Mouse (Mus musculus): ENCODE results near the gene Hist2h2be. TPM values are rescaled to one million over a fixed set of nuclear protein-coding genes. Genes with fewer than 3 reads are reported as not detected.

Gene Hist2h2be
- polyA plus RNA-seq, 1 experiment from 2014 or later: 7.2 TPM

DNA sequence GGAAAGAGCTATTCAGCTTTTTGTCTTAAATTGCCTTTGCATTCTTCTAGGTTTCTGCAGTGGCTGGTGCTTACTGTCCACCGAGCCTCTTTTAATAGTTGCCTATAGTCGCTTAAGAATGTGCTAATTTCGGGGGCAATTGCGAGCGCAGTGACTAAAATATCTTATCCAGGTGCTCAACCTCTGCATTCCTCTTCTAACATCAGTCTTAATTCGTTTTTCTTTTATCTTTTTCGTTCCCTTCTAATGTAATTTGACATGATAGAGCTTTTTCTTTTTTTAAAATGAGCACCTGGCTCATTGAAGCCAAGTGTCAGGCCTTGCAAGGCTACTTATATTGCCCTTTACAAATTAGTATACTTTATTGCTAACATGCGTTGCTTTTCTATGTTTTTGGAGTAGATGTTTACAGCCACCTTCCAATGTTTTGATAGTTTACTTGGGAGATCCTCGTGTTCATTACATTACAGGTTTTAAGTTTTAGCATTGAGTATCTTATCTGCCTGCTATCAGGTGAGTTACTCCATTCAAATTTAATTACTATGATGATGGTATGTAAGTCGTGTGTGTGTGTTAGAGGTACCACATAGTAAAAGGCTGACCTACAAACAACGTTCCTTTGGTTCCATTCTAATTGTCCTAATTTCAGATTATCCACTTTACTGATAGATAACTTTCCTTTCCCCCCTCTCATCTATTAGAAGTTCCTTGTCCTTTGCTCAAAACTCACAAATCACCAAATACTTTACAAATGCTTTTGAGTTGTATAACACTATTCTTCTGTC lies 26.6 kb downstream of the Hist2h2be start:
- Histone ChIP-seq H3K9ac (ENCODE audit: low read length) (peak overlapping the region; percentile 79), H3K4me1 (ENCODE audit: control insufficient read depth, insufficient read depth, low read length) (peaks cover 29% of the 10 kb centered on the region), H3K36me3 (ENCODE audit: control insufficient read depth, insufficient read depth, low read length) (no peaks in the 10 kb centered on the region), H3K27ac (replicated peaks; ENCODE audit: low read depth, low read length) (peak overlapping the region; percentile 75), H3K4me2 (ENCODE audit: low read depth, severe bottlenecking) (peak overlapping the region; percentile 40), H3K9me3 (ENCODE audit: control insufficient read depth, low read length) (no peaks in the 10 kb centered on the region), H3K27me3 (ENCODE audit: control insufficient read depth, insufficient read depth, low read length) (no peaks in the 10 kb centered on the region), H3K4me3 (ENCODE audit: low read depth, low read length) (peak overlapping the region; percentile 45)
- DNase-seq (ENCODE audit: low spot score) (peak; percentile 56), ATAC-seq (ENCODE audit: insufficient number of reproducible peaks, low FRiP score, low TSS enrichment, low read depth) (no peak)
- 2% methylated on average over 11 of the region's 11 CpGs for WGBS

DNA sequence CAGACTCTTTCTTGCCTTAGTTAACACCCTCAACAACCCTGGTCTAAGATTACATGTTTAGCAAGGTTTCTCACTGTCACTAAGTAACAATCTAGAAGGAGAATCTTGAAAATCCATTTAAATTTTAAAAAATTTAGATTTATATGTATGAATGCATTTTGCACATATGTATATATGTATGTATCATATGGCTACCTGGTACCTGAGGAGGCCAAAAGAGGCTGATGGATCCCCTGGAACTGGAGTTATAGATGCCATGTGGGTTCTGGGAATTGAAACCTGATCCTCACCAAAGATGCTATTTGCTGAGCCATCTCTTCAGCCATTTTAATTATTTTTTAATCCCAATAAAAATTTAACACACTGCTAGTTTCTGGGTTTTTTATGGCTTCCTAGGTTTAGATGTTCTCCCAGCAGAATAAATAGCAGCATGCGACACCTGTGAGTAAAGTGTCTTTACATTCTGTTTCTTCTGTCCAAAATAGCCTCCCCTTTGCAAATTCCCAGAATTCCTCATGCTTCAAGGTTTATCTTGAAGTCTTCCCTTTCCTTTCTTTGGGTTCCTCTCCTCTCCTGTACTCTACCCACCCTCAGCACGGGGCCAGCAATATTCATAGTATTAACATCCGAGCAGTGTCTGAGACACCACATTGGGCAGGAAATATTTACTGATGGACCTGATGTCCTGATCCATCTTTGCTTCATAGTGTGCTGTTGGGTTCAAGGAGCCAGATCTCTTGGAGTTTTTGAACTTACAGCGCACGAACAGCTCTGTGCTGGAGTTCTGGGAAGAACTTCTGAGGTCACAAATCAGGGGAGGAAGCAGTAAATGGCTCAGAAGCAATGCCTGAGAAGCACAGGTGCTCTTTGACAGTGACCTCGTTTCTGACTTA lies 27.5 kb downstream of the Hist2h2be start:
- DNase-seq (ENCODE audit: low spot score): no peak
- Histone ChIP-seq H3K27ac (replicated peaks; ENCODE audit: low read depth, low read length) (peak overlapping the region; percentile 10; the same call in 1 of the 2 replicates), H3K4me1 (ENCODE audit: control insufficient read depth, insufficient read depth, low read length) (peaks cover 25% of the 10 kb centered on the region)

DNA sequence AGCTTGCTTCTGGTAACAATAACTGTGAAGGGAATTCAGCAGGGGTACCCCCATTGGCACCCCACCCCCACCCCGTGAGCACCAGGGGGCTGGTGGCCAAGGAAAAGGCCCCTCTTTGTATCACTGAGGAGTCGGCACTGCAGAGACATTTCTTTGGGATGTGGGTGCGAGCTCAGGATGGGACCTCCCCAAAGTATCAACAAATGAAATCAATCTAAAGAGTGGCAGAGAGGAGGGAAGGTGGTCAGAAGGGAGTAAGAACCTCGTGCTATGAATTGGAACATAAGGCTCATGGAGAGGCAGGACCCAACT lies 28.1 kb downstream of the Hist2h2be start:
- Histone ChIP-seq H3K27me3 (ENCODE audit: control insufficient read depth, insufficient read depth, low read length) (no peaks in the 10 kb centered on the region), H3K4me3 (ENCODE audit: low read depth, low read length) (0 out of 2 replicates have a peak overlapping the region, but pooled peaks have one; percentile 0), H3K4me2 (ENCODE audit: low read depth, severe bottlenecking) (peak overlapping the region; percentile 40; the same call in 1 of the 2 replicates), H3K9ac (ENCODE audit: low read length) (peak overlapping the region; percentile 18; the same call in 1 of the 2 replicates), H3K27ac (replicated peaks; ENCODE audit: low read depth, low read length) (peak overlapping the region; percentile 10; the same call in 1 of the 2 replicates), H3K4me1 (ENCODE audit: control insufficient read depth, insufficient read depth, low read length) (peaks cover 18% of the 10 kb centered on the region), H3K36me3 (ENCODE audit: control insufficient read depth, insufficient read depth, low read length) (no peaks in the 10 kb centered on the region), H3K9me3 (ENCODE audit: control insufficient read depth, low read length) (no peaks in the 10 kb centered on the region)
- no peak for DNase-seq (ENCODE audit: low spot score)
- WGBS: 42% methylated on average over 4 of the region's 4 CpGs
- ATAC-seq (ENCODE audit: insufficient number of reproducible peaks, low FRiP score, low TSS enrichment, low read depth): no peak

More for the DNA sequence above, 27.5 kb downstream of the Hist2h2be start:
- H3K9ac ChIP-seq (ENCODE audit: low read length): peak overlapping the region; percentile 18; the same call in 1 of the 2 replicates
- peak overlapping the region; percentile 40; the same call in 1 of the 2 replicates for H3K4me2 ChIP-seq (ENCODE audit: low read depth, severe bottlenecking)
- WGBS: 41% methylated on average over 6 of the region's 6 CpGs
- no peaks in the 10 kb centered on the region for H3K36me3 ChIP-seq (ENCODE audit: control insufficient read depth, insufficient read depth, low read length)
- no peak for ATAC-seq (ENCODE audit: insufficient number of reproducible peaks, low FRiP score, low TSS enrichment, low read depth)
- H3K9me3 ChIP-seq (ENCODE audit: control insufficient read depth, low read length): no peaks in the 10 kb centered on the region
- H3K4me3 ChIP-seq (ENCODE audit: low read depth, low read length): peak overlapping the region; percentile 45
- H3K27me3 ChIP-seq (ENCODE audit: control insufficient read depth, insufficient read depth, low read length): no peaks in the 10 kb centered on the region

DNA sequence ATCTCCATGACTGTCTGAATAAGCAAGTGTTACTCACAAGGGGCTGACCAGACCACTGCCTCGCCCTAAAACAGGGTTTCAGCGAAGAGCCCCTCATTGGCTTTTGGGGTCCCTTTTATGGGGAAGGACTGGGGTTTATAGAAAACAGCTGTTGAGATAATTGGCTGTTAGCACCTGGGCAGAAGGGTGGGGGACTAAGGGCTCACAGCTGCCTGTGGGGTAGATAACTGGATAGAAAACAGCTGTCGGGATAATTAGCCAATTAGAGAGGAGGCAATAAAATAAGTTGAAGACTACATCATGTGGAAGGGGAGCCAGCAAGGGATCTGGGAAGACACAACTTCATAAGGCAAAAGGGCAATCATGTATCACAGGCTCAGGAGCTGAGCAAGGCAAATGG lies 30.0 kb downstream of the Hist2h2be start:
- Histone ChIP-seq H3K4me2 (ENCODE audit: low read depth, severe bottlenecking) (no peak overlapping the region), H3K9me3 (ENCODE audit: control insufficient read depth, low read length) (no peaks in the 10 kb centered on the region), H3K27ac (replicated peaks; ENCODE audit: low read depth, low read length) (no peak overlapping the region), H3K27me3 (ENCODE audit: control insufficient read depth, insufficient read depth, low read length) (no peaks in the 10 kb centered on the region), H3K9ac (ENCODE audit: low read length) (no peak overlapping the region), H3K36me3 (ENCODE audit: control insufficient read depth, insufficient read depth, low read length) (no peaks in the 10 kb centered on the region), H3K4me1 (ENCODE audit: control insufficient read depth, insufficient read depth, low read length) (peaks cover 16% of the 10 kb centered on the region), H3K4me3 (ENCODE audit: low read depth, low read length) (no peak overlapping the region)
- DNase-seq (ENCODE audit: low spot score) (peak; percentile 55), ATAC-seq (ENCODE audit: insufficient number of reproducible peaks, low FRiP score, low TSS enrichment, low read depth) (no peak)
- 17% methylated on average over 3 of the region's 3 CpGs for WGBS

DNA sequence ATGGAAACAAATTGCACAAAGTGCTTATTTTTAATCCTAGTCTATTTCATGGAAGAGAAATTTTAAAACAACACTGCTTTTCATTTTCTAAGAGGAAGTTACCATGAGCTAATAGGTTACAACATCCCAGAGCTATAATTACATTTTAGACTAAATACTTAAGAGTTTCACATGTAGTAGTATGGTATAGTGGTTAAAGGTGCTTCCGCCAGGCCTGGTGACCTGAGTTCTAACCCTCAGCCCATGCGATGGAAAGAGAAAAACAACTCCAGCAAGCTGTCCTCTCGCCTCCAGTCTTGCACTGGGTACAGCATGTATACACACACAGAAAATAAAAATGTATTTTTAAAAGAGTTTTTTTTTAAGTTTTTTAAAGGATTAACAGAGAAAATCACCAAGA lies 30.9 kb downstream of the Hist2h2be start:
- 80% methylated on average over 3 of the region's 3 CpGs for WGBS
- peaks cover 16% of the 10 kb centered on the region for H3K4me1 ChIP-seq (ENCODE audit: control insufficient read depth, insufficient read depth, low read length)
- H3K4me3 ChIP-seq (ENCODE audit: low read depth, low read length): no peak overlapping the region
- H3K9me3 ChIP-seq (ENCODE audit: control insufficient read depth, low read length): no peaks in the 10 kb centered on the region
- H3K27me3 ChIP-seq (ENCODE audit: control insufficient read depth, insufficient read depth, low read length): no peaks in the 10 kb centered on the region
- DNase-seq (ENCODE audit: low spot score) (no peak), ATAC-seq (ENCODE audit: insufficient number of reproducible peaks, low FRiP score, low TSS enrichment, low read depth) (no peak)
- no peaks in the 10 kb centered on the region for H3K36me3 ChIP-seq (ENCODE audit: control insufficient read depth, insufficient read depth, low read length)
- H3K27ac ChIP-seq (replicated peaks; ENCODE audit: low read depth, low read length): no peak overlapping the region
- no peak overlapping the region for H3K4me2 ChIP-seq (ENCODE audit: low read depth, severe bottlenecking)
- H3K9ac ChIP-seq (ENCODE audit: low read length): no peak overlapping the region

DNA sequence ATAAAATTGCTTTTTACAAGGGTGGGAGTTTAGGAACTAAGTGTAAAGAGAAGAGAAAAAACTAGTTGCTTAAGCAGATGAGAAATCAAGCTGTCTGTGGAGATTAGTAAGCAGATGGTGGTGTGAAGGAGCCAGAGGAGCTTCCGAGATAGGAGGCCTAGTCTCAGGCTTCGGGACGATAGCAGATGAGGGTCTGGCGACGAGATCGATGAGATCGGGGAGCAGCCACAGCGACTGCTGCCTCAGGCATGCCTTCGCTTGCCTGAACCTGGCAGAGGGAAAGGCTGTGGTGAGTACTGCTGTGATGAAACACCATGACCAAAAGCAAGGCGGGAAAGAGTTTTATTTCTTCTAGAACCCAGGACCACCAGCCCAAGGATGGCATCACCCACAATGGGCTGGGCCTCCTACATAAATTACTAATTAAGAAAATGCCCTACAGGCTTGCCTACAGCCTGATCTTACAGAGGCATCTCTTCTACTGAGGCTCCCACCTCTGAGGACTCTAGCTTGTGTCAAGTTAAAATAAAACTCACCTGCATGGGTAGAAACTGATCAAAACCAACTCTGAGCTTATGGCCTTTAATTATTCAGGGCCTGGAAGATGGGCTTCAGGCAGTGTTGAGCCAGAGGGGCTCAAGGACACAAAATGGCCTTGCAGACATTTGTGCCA lies 33.9 kb downstream of the Hist2h2be start:
- H3K4me2 ChIP-seq (ENCODE audit: low read depth, severe bottlenecking): no peak overlapping the region

DNA sequence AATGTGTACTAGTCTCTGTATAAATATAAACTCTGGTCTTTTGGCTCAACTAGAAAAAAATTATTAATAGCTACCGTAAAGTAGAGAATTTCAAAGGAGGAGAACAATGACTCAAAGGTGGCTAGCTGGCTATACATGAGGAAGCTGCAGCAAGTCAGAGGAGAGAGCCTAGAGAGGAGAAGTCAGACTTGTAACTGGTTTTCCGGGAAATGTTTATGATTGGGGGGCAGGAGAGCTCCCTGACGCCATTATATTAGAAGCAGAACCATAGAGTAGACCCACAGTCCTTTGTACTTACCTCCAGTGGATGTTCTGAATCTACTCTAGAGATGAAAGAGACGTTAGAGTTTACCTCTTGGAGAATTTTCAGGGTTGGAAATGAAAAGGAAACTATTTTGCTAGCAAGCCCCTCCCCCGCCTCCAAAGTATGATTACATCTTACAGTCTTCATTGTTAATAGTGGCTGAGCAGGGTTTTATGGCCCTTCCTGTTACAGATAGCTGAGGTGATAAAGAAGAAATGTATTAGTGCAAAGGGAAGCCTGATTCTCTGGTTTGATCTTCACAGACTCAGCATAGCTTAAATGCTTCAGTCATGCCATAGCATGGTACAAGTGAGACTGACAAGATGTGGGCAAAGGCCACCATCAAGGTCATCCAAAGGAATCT lies 35.1 kb downstream of the Hist2h2be start:
- ATAC-seq (ENCODE audit: insufficient number of reproducible peaks, low FRiP score, low TSS enrichment, low read depth) (no peak), DNase-seq (ENCODE audit: low spot score) (no peak)
- H3K4me2 ChIP-seq (ENCODE audit: low read depth, severe bottlenecking): no peak overlapping the region
- no peak overlapping the region for H3K27ac ChIP-seq (replicated peaks; ENCODE audit: low read depth, low read length)
- no peak overlapping the region for H3K9ac ChIP-seq (ENCODE audit: low read length)
- H3K9me3 ChIP-seq (ENCODE audit: control insufficient read depth, low read length): no peaks in the 10 kb centered on the region
- no peaks in the 10 kb centered on the region for H3K27me3 ChIP-seq (ENCODE audit: control insufficient read depth, insufficient read depth, low read length)
- 80% methylated on average over 5 of the region's 5 CpGs for WGBS
- H3K4me3 ChIP-seq (ENCODE audit: low read depth, low read length): no peak overlapping the region
- no peaks in the 10 kb centered on the region for H3K36me3 ChIP-seq (ENCODE audit: control insufficient read depth, insufficient read depth, low read length)
- peaks cover 2% of the 10 kb centered on the region; the same call in 1 of the 2 replicates for H3K4me1 ChIP-seq (ENCODE audit: control insufficient read depth, insufficient read depth, low read length)

More for the DNA sequence above, 33.9 kb downstream of the Hist2h2be start:
- Histone ChIP-seq H3K9me3 (ENCODE audit: control insufficient read depth, low read length) (no peaks in the 10 kb centered on the region), H3K36me3 (ENCODE audit: control insufficient read depth, insufficient read depth, low read length) (no peaks in the 10 kb centered on the region), H3K9ac (ENCODE audit: low read length) (no peak overlapping the region), H3K27me3 (ENCODE audit: control insufficient read depth, insufficient read depth, low read length) (no peaks in the 10 kb centered on the region), H3K27ac (replicated peaks; ENCODE audit: low read depth, low read length) (no peak overlapping the region), H3K4me1 (ENCODE audit: control insufficient read depth, insufficient read depth, low read length) (peaks cover 10% of the 10 kb centered on the region), H3K4me3 (ENCODE audit: low read depth, low read length) (no peak overlapping the region)
- ATAC-seq (ENCODE audit: insufficient number of reproducible peaks, low FRiP score, low TSS enrichment, low read depth) (no peak), DNase-seq (ENCODE audit: low spot score) (no peak)
- WGBS: 41% methylated on average over 10 of the region's 10 CpGs

Measured in limb, embryonic 11.5 days (tissue).